Mouse (Mus musculus): ENCODE data around the gene Gm8439. TPM values are rescaled to one million over a fixed set of nuclear protein-coding genes. Genes with fewer than 3 reads are reported as not detected.

Gm8439 gene
- polyA plus RNA-seq, 1 experiment from 2014 or later: not detected

Other genes with a start within 250 kb of the Gm8439 start
- gene Scmh1, start 183.5 kb upstream of the Gm8439 start, polyA plus RNA-seq (2015; fragmentation: Nextera tagmentation; extraction: Ambion mirVana): 82.6 and 93.1 TPM in 2 replicates
- gene Slfnl1, start 56.5 kb upstream of the Gm8439 start, polyA plus RNA-seq (2015; fragmentation: Nextera tagmentation; extraction: Ambion mirVana): not detected in 2 replicates
- 73.8 and 81.3 TPM in 2 replicates for gene Ctps, start 18.5 kb upstream of the Gm8439 start, polyA plus RNA-seq (2015; fragmentation: Nextera tagmentation; extraction: Ambion mirVana)
- gene Cited4, start 77.8 kb downstream of the Gm8439 start, polyA plus RNA-seq (2015; fragmentation: Nextera tagmentation; extraction: Ambion mirVana): 0.95 and 1.4 TPM in 2 replicates
- 5.0 and 5.8 TPM in 2 replicates for gene Kcnq4, start 159.9 kb downstream of the Gm8439 start, polyA plus RNA-seq (2015; fragmentation: Nextera tagmentation; extraction: Ambion mirVana)
- 86.6 and 90.8 TPM in 2 replicates for gene Nfyc, start 242.8 kb downstream of the Gm8439 start, polyA plus RNA-seq (2015; fragmentation: Nextera tagmentation; extraction: Ambion mirVana)